Mouse (Mus musculus): ENCODE measurements at regions not wholly inside any gene's neighbourhood (a gene's known extent, or its start where the extent isn't known, plus 50 kb on each side); places are given as distances from the start of the nearest gene placed in this dataset.

DNA sequence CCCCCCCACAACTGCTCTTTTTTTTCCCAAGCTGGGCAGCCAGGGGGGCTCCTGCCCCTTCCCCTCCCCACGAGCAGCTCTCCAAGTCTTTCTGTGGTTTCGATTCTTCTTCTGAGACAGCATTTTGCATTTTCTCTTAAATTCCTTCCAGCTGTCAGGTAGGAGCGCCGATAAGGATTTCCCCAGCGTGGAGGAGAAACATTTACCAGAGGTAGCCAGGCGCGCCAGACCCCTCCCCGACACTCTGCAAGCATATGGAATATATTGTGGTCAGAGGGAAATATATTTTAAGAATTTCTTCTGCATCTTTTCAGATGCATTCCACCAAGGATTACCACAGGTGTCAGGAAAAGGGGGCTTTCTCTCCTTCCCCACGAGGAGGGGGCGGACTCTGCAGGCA, 111.9 kb downstream of the Tbx5 start:
- DNase-seq = no peak

GRCm38 (mm10) chr5:119948399-119948798, 115.9 kb downstream of the Tbx5 start:
- DNase-seq = no peak

DNA sequence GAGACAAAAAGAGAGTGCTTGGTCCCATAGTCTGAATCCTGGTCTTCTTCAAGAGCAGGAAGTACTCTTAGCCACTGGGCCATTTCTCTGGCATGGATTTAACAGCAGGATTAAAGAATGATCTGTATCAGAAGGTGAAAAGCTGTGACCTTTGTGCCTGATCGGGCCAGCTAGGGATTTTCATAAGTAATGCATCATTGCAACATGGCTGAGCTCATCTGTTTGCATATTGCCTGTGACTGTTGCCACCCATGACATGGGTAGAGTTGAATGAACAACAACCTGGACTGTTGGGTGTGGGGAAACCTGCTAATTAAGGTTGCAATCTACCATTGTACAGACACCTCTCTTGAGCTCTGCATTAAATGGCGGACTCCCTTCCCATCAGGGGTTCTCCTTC, 119.6 kb downstream of the Tbx5 start:
- no peak for DNase-seq

- no peak for DNase-seq
These were observed 120.7 kb downstream of the Tbx5 start for GRCm38 (mm10) chr5:119953189-119953588.

DNA sequence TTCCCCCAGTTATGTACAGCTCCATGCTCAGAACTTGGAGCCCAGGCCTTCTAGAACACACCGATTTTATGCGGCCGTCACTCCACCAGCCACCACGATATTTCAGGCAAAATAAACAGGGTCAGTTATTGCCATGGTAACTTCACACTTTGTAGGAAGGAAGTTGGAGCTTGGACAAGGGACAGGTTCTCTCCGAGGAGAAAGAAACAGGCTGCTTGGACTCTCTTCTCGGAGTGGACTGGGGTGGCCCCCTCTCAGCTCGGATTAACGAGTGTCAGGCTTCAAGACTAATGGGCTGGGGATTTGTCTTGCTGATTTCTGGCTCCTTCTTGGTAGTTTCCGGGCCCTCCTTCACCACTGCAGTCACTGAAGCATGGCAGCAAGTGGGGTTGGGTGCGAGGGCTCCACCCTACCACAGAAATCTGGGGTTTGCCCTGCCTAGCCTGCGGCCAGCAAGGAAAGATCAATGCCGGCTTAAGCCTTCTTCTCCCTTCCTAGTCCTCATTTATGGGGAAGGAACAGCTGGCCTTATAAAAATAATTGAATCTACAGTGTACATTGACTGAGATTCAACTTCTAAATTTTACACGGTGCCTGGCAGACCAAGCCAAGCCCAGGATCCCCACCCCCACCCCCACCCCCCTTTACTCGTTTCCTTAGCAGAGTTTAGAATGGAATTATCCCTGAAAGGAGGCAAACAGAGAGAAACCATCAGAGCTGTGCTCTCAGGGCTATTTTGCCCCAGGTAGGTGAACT, 121.5 kb downstream of the Tbx5 start:
- no peak for DNase-seq

GRCm38 (mm10) chr5:119958942-119959341, 126.5 kb downstream of the Tbx5 start:
- DNase-seq = no peak

- DNase-seq = no peak
These were observed 132.3 kb downstream of the Tbx5 start for GRCm38 (mm10) chr5:119964751-119965150.

DNA sequence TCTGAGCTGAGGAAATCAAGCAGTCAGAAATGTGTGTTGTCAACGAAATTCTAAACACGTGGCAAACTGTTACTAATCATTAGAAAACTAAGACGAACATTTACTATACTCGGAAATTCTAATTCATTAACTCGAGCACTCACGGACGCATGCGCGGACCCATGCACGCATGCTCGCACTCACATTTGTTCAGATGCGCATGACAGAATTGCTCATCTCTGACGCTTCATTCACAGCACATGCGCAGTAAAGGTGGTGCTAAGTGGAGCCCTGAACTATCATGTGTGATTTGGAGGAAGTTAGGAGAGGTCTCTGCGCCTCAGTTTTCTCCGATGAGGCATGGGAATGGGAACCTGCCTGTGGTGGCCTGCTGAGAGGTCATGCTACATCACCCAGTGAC, 138.8 kb downstream of the Tbx5 start:
- no peak for DNase-seq

GRCm38 (mm10) chr5:119972802-119973437, 140.5 kb downstream of the Tbx5 start:
- DNase-seq = peak; percentile 42

- DNase-seq = no peak
These were observed 138.1 kb upstream of the Rbm19 start for GRCm38 (mm10) chr5:119978096-119978715.

DNA sequence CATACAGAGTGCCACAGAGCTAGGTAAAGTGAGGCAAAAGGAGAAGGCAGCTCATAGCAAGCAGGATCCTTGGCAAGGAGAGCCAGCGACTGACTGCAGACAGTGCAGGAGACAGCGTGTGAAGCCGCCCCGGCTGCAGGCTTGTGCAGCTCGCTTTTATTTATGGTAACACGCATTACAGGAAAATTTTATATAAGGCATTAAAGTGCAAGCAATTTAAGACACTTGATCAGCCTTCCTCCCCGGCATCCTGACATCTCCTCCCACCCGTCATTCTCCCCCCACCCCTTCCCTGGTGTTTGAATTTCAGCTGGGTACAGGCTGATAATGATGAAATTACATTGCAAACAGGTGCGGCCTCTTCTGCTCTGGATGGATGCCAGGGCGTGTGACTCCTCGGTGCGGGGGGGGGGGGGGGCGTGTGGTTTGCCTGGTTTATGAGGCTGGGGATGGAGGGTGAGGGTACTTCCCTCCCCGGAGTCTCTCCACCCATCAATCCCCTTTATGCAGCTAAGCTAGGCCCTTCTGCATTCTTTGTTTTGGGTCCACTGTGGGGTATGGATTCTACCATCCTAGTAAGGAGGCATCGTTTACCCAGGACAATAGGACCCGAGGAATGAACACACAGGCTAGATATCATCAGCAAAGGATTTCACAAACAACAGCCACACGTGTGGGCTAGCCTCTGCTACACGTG, 135.0 kb upstream of the Rbm19 start:
- DNase-seq = no peak

DNA sequence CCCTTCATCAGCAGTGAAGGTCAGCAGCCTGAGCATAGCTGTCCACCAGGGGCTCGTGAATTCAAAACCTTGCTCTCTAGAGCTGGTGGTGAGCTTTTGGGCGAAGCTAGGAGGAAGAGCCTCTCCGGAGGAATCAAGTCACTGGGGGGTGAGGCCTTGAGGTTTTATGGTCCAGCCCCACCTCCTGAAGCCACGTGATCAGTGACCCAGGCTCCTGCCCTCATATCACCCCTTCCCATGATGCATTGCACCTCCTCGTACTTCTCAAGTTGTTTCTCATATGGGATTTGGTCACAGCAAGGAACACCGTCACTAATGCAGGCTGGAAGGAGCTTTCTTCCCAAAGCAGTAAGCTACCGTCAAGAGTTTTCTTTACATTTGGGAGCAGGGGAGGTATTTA, 132.1 kb upstream of the Rbm19 start:
- DNase-seq = no peak

DNA sequence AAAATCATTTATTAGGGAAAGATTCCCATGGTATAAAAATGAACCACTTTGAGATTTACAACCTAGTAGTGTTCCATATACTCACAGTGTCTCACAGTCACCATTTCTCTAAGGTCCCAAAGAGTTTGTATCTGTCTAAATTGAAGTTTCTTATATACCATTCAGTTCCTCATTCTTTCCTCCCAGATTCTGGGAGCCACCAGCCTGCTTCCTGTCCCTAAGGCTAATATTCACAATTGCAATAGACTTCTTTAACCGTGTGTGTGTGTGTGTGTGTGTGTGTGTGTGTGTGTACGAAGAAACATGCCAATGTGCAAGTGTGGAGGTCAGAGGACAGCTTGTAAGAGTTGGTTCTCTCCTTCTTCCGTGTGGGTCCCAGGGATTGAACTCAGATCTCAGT, 124.1 kb upstream of the Rbm19 start:
- no peak for DNase-seq

GRCm38 (mm10) chr5:119995726-119996125, 120.5 kb upstream of the Rbm19 start:
- no peak for DNase-seq

- peak; percentile 1 for DNase-seq
These were observed 110.4 kb upstream of the Rbm19 start for GRCm38 (mm10) chr5:120005696-120006469.

- no peak for DNase-seq
These were observed 108.5 kb upstream of the Rbm19 start for GRCm38 (mm10) chr5:120007738-120008137.

GRCm38 (mm10) chr5:120008306-120008705, 108.0 kb upstream of the Rbm19 start:
- DNase-seq = no peak

GRCm38 (mm10) chr5:120015417-120015816, 100.8 kb upstream of the Rbm19 start:
- no peak for DNase-seq

GRCm38 (mm10) chr5:120018126-120018525, 98.1 kb upstream of the Rbm19 start:
- no peak for DNase-seq

DNA sequence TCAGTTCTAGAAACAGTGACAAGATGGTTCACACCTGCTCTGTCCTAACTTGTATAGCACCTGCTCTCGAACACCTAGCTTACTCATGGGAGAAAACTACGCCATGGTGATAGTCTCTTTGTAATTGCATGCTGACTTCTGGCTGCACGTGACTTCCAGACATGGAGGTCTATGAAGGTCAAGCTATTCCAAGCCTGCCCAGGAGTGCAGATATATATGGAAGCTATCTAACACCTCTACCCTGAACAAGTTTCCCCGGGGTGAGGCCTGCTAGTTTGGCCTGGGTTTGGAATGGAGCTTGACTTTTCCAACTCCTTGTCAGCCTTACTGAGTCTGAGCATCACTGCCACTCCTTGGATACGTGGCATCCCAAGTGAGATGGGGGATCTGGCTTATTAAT, 95.5 kb upstream of the Rbm19 start:
- no peak for DNase-seq

GRCm38 (mm10) chr5:120022276-120022675, 94.0 kb upstream of the Rbm19 start:
- DNase-seq = no peak

DNA sequence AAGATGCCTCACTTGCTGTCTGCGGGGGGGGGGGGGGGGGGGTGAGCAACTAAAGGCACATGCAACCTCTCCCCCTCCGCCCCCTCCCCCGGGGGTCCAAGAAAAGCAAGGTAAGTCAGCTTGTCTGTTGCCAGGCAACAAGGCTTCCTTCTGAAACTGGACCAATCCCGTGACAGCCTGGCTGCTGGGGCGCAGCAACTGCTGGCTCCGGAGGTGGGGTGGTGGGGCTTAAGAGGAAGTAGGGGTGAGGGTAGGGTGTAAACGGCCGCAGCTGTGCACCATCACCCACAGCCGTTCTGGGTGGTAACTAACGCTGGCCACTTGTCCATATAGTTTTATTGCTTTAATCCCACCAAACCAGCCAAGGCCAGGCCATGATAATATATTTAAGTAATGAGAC, 92.2 kb upstream of the Rbm19 start:
- DNase-seq = no peak

GRCm38 (mm10) chr5:120025212-120025611, 91.1 kb upstream of the Rbm19 start:
- DNase-seq = no peak

Data from lung, postnatal 36 days (tissue).